Mouse (Mus musculus) intestine, embryonic 14.5 days (tissue): ENCODE results near the gene Scrn1. TPM values are rescaled to one million over a fixed set of nuclear protein-coding genes. Genes with fewer than 3 reads are reported as not detected.

Experiments used
- ATAC-seq: fragments of 200-750 bp; cut with Nextera tagmentation; replicated peaks from 2 replicates; pipeline ENCODE4 v1.8.0; 2017; ENCODE audit warnings: low read depth, moderate number of reproducible peaks, moderate TSS enrichment, moderate library complexity; ENCODE audit not compliant: low FRiP score, low TSS enrichment
- DNase-seq: peaks from one replicate; pipeline ENCODE4 v3.0.0-alpha.2; 2018; ENCODE audit warnings: low spot score
- H3K27ac ChIP-seq: fragments of 300-500 bp; sonication (generic); 2 replicates; pipeline ENCODE4 v1.5.1; 2014; ENCODE audit warnings: low read depth, mild to moderate bottlenecking, control low read depth
- H3K27me3 ChIP-seq: fragments of 300-500 bp; sonication (generic); replicated peaks from 2 replicates; pipeline ENCODE4 v1.6.1; 2014; ENCODE audit warnings: low read length, control low read depth; ENCODE audit not compliant: control insufficient read depth, insufficient read depth
- H3K36me3 ChIP-seq: fragments of 300-500 bp; sonication (generic); 2 replicates; pipeline ENCODE4 v1.6.1; 2014; ENCODE audit warnings: low read length, control low read depth; ENCODE audit not compliant: control insufficient read depth, insufficient read depth
- H3K4me1 ChIP-seq: fragments of 300-500 bp; sonication (generic); replicated peaks from 2 replicates; pipeline ENCODE4 v1.6.1; 2014; ENCODE audit warnings: low read length, control low read depth, mixed read lengths; ENCODE audit not compliant: control insufficient read depth, insufficient read depth
- H3K4me2 ChIP-seq: fragments of 300-500 bp; sonication (generic); 2 replicates; pipeline ENCODE4 v1.6.1; 2014; ENCODE audit warnings: low read length
- H3K4me3 ChIP-seq: fragments of 300-500 bp; sonication (generic); 2 replicates; pipeline ENCODE4 v1.5.1; 2014; ENCODE audit warnings: low read depth, low read length, control low read depth, mixed read lengths
- H3K9ac ChIP-seq: fragments of 300-500 bp; sonication (generic); 2 replicates; pipeline ENCODE4 v1.6.1; 2014; ENCODE audit warnings: mild to moderate bottlenecking, low read length
- H3K9me3 ChIP-seq: fragments of 300-500 bp; sonication (generic); 2 replicates; pipeline ENCODE4 v1.6.1; 2016; ENCODE audit warnings: low read length, control low read depth; ENCODE audit not compliant: control insufficient read depth
- WGBS: fragments of 180-500 bp; shearing (Covaris S2); extraction: QIAGEN DNeasy Blood & Tissue Kit; methylation state at CpG from one replicate; pipeline ENCODE4 v1.1.7; 2014; 5-methylcytosine and 5-hydroxymethylcytosine counted together
- polyA plus RNA-seq: library from polyadenylated mRNA; unstranded; fragments of >200 nt; fragmentation: Nextera tagmentation; extraction: Ambion mirVana; gene quantifications from 2 replicates; pipeline ENCODE4 v1.2.1, GENCODE M21; 2014

Gene Scrn1
- polyA plus RNA-seq, 1 experiment from 2014 or later: 9.5 TPM

DNA sequence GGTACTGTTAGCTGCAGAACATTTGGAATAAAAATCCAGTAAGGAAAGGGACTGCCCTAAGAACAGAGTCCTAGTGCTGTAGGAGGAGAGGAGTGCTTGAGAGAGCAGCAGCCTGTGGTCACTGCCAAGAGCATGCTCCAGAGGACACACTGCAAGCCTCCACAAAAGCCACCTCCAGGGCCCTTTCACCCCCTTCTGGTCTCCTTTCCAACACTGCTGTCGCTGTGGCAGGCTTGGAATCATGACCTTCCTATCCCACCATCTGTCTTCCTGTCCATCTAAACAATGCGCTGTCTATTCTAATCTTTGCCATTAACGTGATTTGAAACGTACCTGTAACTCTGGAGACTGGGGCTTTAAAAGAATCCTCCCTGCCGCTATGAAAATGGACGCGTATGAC lies 7.8 kb downstream of the Scrn1 start:
- 66% methylated on average over 7 of the region's 7 CpGs for WGBS
- H3K4me1 ChIP-seq: 0 out of 2 replicates have a peak, but pooled peaks cover 3% of the 10 kb centered on the region
- H3K27me3 ChIP-seq: no peaks in the 10 kb centered on the region
- H3K27ac ChIP-seq: no peak overlapping the region
- H3K4me2 ChIP-seq: no peak overlapping the region
- no peak overlapping the region for H3K4me3 ChIP-seq
- H3K9ac ChIP-seq: no peak overlapping the region
- no peaks in the 10 kb centered on the region for H3K36me3 ChIP-seq
- DNase-seq (no peak), ATAC-seq (no peak)
- H3K9me3 ChIP-seq: no peaks in the 10 kb centered on the region

DNA sequence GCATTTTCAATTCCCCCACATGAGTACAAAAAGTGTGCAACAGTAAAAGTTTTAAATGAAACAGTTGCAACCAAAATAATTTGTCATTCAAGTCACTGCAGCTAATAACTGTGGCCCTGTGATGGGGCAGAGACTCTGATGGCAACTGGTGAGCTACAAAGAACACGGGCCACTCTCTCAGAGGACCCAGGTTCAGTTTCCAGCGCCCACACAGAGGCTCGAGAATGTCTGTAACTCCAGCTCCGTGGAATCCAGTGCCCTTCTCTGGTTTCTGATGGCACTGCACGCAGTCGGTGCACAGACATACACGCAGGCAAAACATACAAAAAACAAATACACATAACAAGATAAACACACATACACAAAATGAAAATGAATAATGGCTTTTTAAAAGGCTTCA lies 8.6 kb downstream of the Scrn1 start:
- no peak overlapping the region for H3K27ac ChIP-seq
- no peak overlapping the region for H3K4me3 ChIP-seq
- no peak overlapping the region for H3K4me2 ChIP-seq
- WGBS: 93% methylated on average over 7 of the region's 7 CpGs
- no peak overlapping the region for H3K9ac ChIP-seq
- H3K4me1 ChIP-seq: 0 out of 2 replicates have a peak, but pooled peaks cover 3% of the 10 kb centered on the region
- H3K36me3 ChIP-seq: no peaks in the 10 kb centered on the region
- ATAC-seq: no peak
- no peaks in the 10 kb centered on the region for H3K9me3 ChIP-seq
- H3K27me3 ChIP-seq: no peaks in the 10 kb centered on the region
- no peak for DNase-seq

DNA sequence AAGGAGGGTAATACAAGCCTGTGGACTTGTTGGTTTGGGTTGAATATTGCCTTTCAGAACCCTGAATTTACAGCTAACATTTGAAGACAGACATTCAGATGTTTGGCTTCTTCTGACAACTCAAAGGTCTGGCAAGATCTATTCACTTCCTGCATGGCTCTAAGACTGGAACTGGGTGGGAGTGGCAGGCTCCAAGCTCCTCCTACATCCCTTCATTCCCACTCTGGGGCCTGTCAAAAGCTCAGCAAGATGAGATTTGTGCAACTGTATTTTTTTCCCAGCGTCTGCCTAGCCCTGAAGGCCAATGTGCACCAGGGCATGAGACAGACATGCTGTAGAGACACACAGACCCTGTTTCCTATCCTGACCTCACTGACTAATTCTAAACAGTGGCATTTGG lies 10.5 kb downstream of the Scrn1 start:
- H3K4me2 ChIP-seq: no peak overlapping the region
- DNase-seq: no peak
- H3K27ac ChIP-seq: no peak overlapping the region
- 0 out of 2 replicates have a peak, but pooled peaks cover 3% of the 10 kb centered on the region for H3K4me1 ChIP-seq
- no peak for ATAC-seq
- H3K9ac ChIP-seq: no peak overlapping the region
- WGBS: 31% methylated on average over 1 of the region's 1 CpGs
- H3K4me3 ChIP-seq: no peak overlapping the region
- no peaks in the 10 kb centered on the region for H3K9me3 ChIP-seq
- H3K27me3 ChIP-seq: no peaks in the 10 kb centered on the region
- no peaks in the 10 kb centered on the region for H3K36me3 ChIP-seq

DNA sequence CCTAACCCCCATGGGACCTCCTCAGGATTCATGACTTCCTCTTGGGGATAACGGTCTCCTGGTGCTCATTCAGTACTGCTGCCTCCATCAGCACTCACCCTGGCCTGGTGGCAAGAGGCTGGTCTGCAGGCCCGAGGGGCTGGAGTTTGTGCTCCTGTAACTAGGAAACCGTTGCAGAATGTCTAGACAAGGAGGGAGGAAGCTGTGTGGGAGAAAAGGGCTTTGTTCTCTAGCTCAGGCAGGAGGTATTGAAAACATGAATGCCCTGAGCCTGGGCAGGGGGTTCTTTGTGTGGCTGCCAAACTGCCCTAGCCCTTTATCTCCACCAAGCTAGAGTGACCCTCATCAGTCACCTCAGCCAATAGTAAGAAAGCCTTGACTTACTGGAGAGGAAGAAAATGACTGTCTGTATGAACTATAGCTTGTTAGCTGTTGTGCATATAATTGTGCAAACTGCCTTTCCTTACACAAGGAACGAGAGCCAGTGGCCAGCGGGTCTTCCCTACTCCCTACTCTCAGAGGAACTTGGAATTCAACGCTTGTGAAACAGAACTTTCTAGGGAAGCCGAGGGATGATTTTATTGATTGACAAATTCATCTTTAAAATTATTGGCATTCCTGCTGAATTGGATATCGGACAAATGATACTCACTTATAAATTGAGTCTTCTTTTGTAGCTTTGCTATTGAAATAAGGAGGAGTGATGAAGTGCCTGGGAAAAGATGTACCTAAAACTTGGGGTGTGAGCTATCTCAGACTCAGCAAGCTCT lies 11.8 kb downstream of the Scrn1 start:
- Histone ChIP-seq H3K4me1 (0 out of 2 replicates have a peak, but pooled peaks cover 3% of the 10 kb centered on the region), H3K27ac (no peak overlapping the region), H3K4me3 (no peak overlapping the region), H3K4me2 (no peak overlapping the region), H3K9me3 (no peaks in the 10 kb centered on the region), H3K27me3 (no peaks in the 10 kb centered on the region), H3K36me3 (no peaks in the 10 kb centered on the region), H3K9ac (no peak overlapping the region)
- ATAC-seq (no peak), DNase-seq (no peak)
- WGBS: 59% methylated on average over 8 of the region's 8 CpGs

DNA sequence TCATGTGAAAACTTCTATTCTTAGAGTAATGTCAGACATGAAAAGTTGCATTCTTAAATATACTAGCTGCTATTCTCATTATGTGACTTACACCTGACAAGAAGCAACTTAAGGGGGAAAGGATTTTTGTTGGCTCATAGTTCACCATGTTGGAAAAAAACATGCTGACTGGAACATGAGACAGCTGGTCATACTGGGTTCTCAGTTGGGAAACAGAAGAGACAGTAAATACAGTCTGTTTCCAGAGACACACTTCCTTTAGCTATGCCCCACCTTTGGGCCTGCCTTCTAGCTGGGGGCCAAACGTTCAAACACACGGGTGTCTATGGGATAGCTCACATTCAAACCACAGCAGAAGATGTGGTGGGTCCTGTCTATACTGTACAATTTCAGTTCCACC lies 12.7 kb downstream of the Scrn1 start:
- H3K27ac ChIP-seq: no peak overlapping the region
- no peak for ATAC-seq
- H3K4me2 ChIP-seq: no peak overlapping the region
- no peak overlapping the region for H3K4me3 ChIP-seq
- no peak for DNase-seq
- no peaks in the 10 kb centered on the region for H3K27me3 ChIP-seq
- 77% methylated on average over 2 of the region's 2 CpGs for WGBS
- H3K36me3 ChIP-seq: no peaks in the 10 kb centered on the region
- H3K4me1 ChIP-seq: peaks cover 3% of the 10 kb centered on the region; the same call in 1 of the 2 replicates
- no peaks in the 10 kb centered on the region for H3K9me3 ChIP-seq
- H3K9ac ChIP-seq: no peak overlapping the region

DNA sequence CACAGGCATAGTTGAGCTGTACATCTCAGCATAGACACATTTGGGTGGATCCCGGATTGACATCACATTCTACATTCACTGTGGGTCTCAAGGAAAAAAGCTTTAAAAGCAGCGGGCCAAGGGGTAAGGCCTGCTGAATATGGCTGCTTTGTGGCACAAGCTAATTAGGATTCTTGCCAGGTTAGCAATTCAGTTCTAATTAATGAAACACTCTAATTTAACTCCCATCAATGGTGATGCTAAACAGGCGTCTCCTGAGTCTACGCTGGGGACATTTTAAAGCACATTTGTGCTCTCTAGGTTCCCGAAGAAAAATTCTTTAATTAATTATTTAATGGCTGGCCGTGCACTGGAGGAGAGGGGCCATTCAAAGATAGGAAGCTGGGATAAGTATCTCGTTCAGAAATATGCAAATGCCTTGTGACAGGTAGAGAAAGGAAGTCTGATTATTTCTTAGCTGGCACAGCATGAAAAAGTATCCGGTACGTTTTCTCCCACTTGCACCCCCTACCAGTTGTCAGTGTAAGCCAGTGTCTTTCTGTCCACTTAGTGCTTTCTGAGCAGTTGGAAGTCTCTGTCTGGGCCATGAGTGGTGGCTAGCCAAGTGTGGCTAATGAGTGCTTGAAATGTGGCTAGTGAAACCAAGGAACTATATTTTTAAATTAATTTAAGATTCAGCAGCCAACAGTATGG lies 13.4 kb downstream of the Scrn1 start:
- peaks cover 7% of the 10 kb centered on the region; the same call in 1 of the 2 replicates for H3K4me1 ChIP-seq
- H3K4me3 ChIP-seq: no peak overlapping the region
- 81% methylated on average over 9 of the region's 9 CpGs for WGBS
- H3K27me3 ChIP-seq: no peaks in the 10 kb centered on the region
- H3K4me2 ChIP-seq: no peak overlapping the region
- H3K9ac ChIP-seq: no peak overlapping the region
- no peaks in the 10 kb centered on the region for H3K36me3 ChIP-seq
- ATAC-seq (no peak), DNase-seq (no peak)
- no peaks in the 10 kb centered on the region for H3K9me3 ChIP-seq
- H3K27ac ChIP-seq: no peak overlapping the region

DNA sequence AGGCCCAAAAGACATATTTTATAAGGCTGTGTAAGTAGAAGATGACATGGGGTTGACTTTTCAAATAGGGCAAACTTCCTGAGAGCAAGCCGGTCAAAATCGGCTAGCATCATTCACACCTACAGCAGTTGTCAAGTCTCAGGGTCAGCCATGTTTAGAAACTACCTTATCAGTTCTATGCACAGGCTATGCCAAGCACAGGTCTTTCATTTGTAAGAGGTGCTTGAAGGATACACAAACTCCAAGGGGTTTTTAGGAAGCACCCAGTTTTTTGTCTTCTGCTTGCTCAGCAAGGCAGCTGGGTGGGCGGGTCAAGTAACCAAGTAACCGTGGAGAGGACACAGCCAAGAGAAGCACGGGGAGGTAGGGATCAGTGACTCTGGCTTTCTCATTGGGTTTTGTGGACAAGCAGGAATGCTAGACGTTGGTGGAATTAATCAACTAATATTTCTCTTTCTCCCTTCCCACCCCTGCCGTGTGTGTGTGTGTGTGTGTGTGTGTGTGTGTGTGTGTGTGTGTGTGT lies 15.4 kb downstream of the Scrn1 start:
- Histone ChIP-seq H3K9ac (no peak overlapping the region), H3K4me3 (no peak overlapping the region), H3K36me3 (no peaks in the 10 kb centered on the region), H3K9me3 (no peaks in the 10 kb centered on the region), H3K4me2 (no peak overlapping the region), H3K27ac (no peak overlapping the region), H3K4me1 (peaks cover 6% of the 10 kb centered on the region; the same call in 1 of the 2 replicates), H3K27me3 (no peaks in the 10 kb centered on the region)
- no peak for ATAC-seq
- WGBS: 73% methylated on average over 6 of the region's 7 CpGs
- DNase-seq: no peak

DNA sequence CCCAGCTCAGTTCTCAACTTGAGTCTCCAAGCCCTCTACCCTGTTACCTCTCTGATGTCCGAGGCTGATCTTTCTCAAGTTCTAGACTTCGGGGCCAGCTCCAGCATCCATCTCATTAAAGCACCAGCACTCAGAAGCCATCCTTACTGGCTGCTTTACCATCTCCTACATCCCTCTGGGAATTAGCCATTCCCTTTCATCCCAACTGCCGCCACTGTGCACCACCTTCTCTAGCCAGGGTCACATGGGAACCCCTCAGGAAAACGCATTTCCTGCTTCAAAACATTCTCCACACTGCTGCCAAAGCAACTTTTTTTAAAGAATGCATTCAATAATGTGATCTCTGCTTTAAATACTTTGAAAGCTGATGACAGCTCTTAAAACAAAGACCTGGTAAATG lies 17.0 kb downstream of the Scrn1 start:
- 60% methylated on average over 4 of the region's 4 CpGs for WGBS
- Histone ChIP-seq H3K9ac (no peak overlapping the region), H3K36me3 (no peaks in the 10 kb centered on the region), H3K9me3 (no peaks in the 10 kb centered on the region), H3K27ac (no peak overlapping the region), H3K4me2 (no peak overlapping the region), H3K4me3 (no peak overlapping the region), H3K27me3 (no peaks in the 10 kb centered on the region), H3K4me1 (peaks cover 4% of the 10 kb centered on the region; the same call in 1 of the 2 replicates)
- ATAC-seq (no peak), DNase-seq (no peak)
